Mouse (Mus musculus): Measurements from ENCODE around the gene Ppargc1a. TPM values are rescaled to one million over a fixed set of nuclear protein-coding genes. Genes with fewer than 3 reads are reported as not detected.

Gene Ppargc1a
- polyA plus RNA-seq, 2 experiments from 2014 or later = 0.46 TPM; not detected in 1

DNA sequence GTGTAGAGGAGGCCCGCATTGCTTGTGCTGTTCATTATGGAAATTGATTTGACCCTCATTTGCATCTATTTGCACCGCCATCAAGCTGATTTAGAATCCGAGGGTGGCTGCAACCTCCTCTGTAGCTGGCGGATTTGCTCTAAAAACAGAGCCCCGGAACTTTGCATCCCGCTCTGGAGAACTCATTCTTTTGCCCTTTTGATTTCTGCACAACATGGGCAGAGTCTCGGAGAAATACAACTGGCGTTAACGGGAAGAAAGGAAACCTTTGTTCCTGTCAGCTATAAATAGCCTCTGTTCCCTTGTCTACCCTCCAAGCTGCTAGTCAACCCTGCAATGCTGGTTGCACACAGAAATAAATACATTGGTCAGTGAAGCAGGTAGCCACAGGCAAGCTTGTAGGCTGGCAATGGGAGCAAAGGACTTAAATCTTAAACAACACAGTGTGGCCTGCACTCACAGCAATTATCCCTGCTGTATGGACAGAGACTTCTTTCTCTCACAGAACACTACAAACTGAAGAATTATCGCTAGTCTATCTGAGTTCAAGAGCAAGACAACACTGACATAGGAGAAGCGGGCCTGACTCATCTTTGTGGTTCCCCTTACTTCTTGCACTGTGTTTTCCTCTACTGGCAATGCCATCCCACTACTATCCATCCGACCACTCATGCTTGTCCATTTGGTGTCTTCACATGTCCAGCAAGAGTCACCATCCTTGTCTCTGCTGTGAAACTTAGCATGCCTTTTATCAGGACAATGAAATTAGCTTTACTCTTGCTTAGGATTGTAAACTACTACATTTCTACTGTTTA lies 155.0 kb downstream of the Ppargc1a start:
- ATAC-seq = no peak

- ATAC-seq = no peak
These were observed 157.5 kb downstream of the Ppargc1a start for GRCm38 (mm10) chr5:51410006-51410405.

DNA sequence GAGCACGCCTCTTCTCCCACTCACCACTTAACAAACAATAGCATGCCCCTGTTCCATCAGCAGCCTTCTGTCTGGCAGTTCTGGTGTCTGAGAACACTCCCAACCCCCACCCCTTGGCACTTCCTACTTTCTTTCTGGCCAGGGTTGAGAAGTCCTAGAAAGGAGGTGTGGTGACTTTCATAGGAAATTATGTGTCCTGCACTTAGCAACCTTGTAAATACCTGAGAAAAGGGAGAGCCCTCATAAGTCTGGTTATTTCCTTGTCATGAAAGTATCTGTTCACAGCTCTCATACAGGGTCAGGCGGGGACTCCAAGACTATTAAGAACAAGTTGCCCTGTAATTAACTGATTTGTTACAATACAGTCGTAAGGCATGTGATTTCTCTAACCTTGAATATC lies 161.1 kb downstream of the Ppargc1a start:
- ATAC-seq = no peak

Data from CD4-positive, CD25-positive, alpha-beta regulatory T cell, adult 4 months (primary cell).